Mouse (Mus musculus): ENCODE data around the gene Ilf2. TPM values are rescaled to one million over a fixed set of nuclear protein-coding genes. Genes with fewer than 3 reads are reported as not detected.

The Ilf2 gene
- polyA plus RNA-seq, 1 experiment from 2014 or later = 100 TPM

DNA sequence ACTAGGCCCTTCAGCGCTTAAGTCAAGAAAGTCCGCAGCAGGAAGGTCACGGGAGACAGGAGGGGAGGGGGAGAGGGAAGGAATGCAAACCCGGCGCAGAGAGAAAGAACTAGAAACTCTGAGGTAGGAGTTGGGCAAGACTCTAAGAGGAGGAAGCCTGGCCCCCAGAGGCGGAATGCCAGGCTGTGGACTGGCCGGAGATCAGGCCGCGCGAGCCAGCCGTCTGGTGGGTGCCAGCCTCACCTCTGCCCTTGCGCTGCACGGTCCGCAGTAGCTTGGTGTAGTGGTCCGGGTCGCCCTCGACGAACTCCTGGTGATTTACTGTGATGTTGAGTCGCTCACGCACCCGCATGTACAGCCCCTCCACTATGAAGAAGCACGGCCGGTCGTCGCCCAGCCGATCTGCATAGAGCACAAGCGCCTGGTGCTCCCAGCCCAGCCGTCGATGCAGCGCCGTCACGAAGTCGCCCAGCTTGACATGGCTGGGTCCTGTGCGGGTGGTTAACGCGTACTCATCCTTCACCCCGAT is 11.3 kb upstream of the Ilf2 start:
- no peaks in the 10 kb centered on the region; the same call in 1 of the 2 replicates for H3K9me3 ChIP-seq (replicated peaks)
- H3K4me1 ChIP-seq = peaks cover 17% of the 10 kb centered on the region
- H3K27ac ChIP-seq = no peak overlapping the region
- peak; percentile 21; the same call in 1 of the 2 replicates for ATAC-seq
- peak overlapping the region; percentile 72 for H3K4me2 ChIP-seq
- H3K27me3 ChIP-seq (replicated peaks) = peaks cover 92% of the 10 kb centered on the region
- H3K4me3 ChIP-seq = peak overlapping the region; percentile 48
- 16% methylated on average over 37 of the region's 37 CpGs for WGBS (ENCODE audit: insufficient replicate concordance)
- H3K36me3 ChIP-seq = no peaks in the 10 kb centered on the region
- H3K9ac ChIP-seq = peak overlapping the region; percentile 41; the same call in 1 of the 2 replicates

GRCm38 (mm10) chr3:90465081-90465685 is 10.7 kb upstream of the Ilf2 start:
- no peak for ATAC-seq
- peaks cover 17% of the 10 kb centered on the region for H3K4me1 ChIP-seq
- 3% methylated on average over 74 of the region's 75 CpGs for WGBS (ENCODE audit: insufficient replicate concordance)
- peak overlapping the region; percentile 72 for H3K4me2 ChIP-seq
- peak overlapping the region; percentile 41 for H3K9ac ChIP-seq
- H3K4me3 ChIP-seq = peak overlapping the region; percentile 48
- H3K27ac ChIP-seq = no peak overlapping the region
- no peaks in the 10 kb centered on the region for H3K36me3 ChIP-seq
- no peaks in the 10 kb centered on the region; the same call in 1 of the 2 replicates for H3K9me3 ChIP-seq (replicated peaks)
- H3K27me3 ChIP-seq (replicated peaks) = peaks cover 88% of the 10 kb centered on the region

- under 1% methylated on average over 34 of the region's 49 CpGs for WGBS (ENCODE audit: insufficient replicate concordance)
- no peak within 1 kb of the TSS for H3K27ac ChIP-seq
- peak within 1 kb of the TSS; percentile 72 for H3K4me2 ChIP-seq
- H3K9me3 ChIP-seq (replicated peaks) = no peaks in the 10 kb centered on the region; the same call in 1 of the 2 replicates
- peak within 1 kb of the TSS; percentile 48 for H3K4me3 ChIP-seq
- H3K4me1 ChIP-seq = peaks cover 17% of the 10 kb centered on the region
- peaks cover 81% of the 10 kb centered on the region for H3K27me3 ChIP-seq (replicated peaks)
- H3K36me3 ChIP-seq = no peaks in the 10 kb centered on the region
- peak; percentile 42 for ATAC-seq
- peak within 1 kb of the TSS; percentile 41 for H3K9ac ChIP-seq
These were observed 10.1 kb upstream of the Ilf2 start, which contains the start of gene Npr1 for GRCm38 (mm10) chr3:90465686-90466310. Gene Npr1, minus strand, starts transcription at chr3:90465866.

- peak overlapping the region; percentile 48 for H3K4me3 ChIP-seq
- H3K27ac ChIP-seq = no peak overlapping the region
- peak overlapping the region; percentile 72 for H3K4me2 ChIP-seq
- peaks cover 76% of the 10 kb centered on the region for H3K27me3 ChIP-seq (replicated peaks)
- H3K36me3 ChIP-seq = no peaks in the 10 kb centered on the region
- ATAC-seq = no peak
- H3K9me3 ChIP-seq (replicated peaks) = no peaks in the 10 kb centered on the region; the same call in 1 of the 2 replicates
- peaks cover 17% of the 10 kb centered on the region for H3K4me1 ChIP-seq
- WGBS (ENCODE audit: insufficient replicate concordance) = 1% methylated on average over 15 of the region's 15 CpGs
- no peak overlapping the region for H3K9ac ChIP-seq
These were observed 9.6 kb upstream of the Ilf2 start for GRCm38 (mm10) chr3:90466311-90466766.

DNA sequence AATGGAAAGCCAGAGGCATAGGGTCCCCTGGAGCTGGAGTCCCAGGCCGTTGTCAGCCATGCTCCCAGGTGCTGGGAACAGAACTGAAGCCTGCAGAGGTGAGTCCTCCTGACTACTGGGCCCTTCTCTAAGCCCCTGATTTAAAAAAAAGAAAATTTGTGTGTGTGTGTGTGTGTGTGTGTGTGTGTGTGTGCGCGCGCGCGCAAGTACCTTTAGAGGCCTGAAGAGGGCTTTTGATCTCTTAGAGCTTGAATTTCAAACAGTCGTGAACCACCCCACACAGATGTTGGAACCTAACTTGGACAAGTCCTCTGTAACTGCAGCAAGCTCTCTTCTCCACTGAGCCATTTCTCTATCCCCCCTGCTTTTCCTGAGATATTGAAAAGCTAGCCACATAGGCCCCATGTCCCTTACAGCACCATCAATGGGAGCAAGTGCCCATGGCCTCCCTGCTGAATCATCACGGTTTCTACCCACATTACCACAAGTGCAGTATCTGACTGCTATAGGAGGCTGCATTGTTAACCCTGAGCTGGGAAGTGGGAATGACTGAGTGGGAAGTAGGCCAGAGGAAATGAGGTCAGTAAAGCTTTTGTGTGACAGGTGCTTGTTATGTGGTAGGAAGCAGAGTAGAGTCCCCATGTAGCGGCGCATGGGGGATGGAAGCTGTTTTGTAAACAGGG is 8.2 kb upstream of the Ilf2 start:
- Histone ChIP-seq H3K4me1 (peaks cover 17% of the 10 kb centered on the region), H3K36me3 (no peaks in the 10 kb centered on the region), H3K9ac (no peak overlapping the region), H3K4me2 (no peak overlapping the region), H3K27ac (no peak overlapping the region), H3K9me3 (replicated peaks) (no peaks in the 10 kb centered on the region; the same call in 1 of the 2 replicates), H3K27me3 (replicated peaks) (peaks cover 62% of the 10 kb centered on the region), H3K4me3 (no peak overlapping the region)
- ATAC-seq = no peak
- 85% methylated on average over 10 of the region's 10 CpGs for WGBS (ENCODE audit: insufficient replicate concordance)

GRCm38 (mm10) chr3:90472213-90472612 is 3.7 kb upstream of the Ilf2 start:
- Histone ChIP-seq H3K4me1 (peaks cover 9% of the 10 kb centered on the region), H3K4me2 (no peak overlapping the region), H3K36me3 (no peaks in the 10 kb centered on the region), H3K4me3 (no peak overlapping the region), H3K9me3 (replicated peaks) (no peaks in the 10 kb centered on the region; the same call in 1 of the 2 replicates), H3K27me3 (replicated peaks) (peaks cover 19% of the 10 kb centered on the region), H3K9ac (no peak overlapping the region), H3K27ac (no peak overlapping the region)
- no peak for ATAC-seq
- WGBS (ENCODE audit: insufficient replicate concordance) = 24% methylated on average over 3 of the region's 3 CpGs

DNA sequence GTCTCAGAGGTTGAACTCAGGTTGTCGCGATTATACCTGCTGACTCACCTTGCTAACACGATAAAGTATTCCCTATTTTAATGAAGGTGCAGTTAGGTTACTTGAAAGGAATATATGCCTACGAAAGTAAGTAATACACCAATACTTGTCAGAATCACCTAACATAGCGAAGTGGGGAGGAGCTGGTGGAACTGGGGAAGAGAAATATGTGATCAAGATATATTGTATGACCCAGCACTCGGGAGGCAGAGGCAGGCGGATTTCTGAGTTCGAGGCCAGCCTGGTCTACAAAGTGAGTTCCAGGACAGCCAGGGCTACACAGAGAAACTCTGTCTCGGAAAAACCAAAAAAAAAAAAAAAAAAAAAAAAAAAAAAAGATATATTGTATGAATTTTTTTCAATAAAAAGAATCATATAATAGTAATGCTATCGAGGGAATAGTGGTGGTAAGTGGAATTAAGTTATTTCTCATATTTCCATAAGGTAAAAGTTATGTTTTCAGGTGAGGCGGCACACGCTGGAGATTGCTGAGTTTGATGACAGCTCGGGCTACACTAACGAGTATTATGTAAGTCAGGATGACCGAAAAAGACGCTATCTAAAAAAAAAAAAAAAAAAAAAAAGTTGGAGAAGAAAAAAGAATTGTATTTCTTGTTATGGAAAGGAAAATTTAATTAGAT is 635 bp upstream of the Ilf2 start:
- Histone ChIP-seq H3K27ac (no peak overlapping the region), H3K4me2 (peak overlapping the region; percentile 48), H3K9ac (no peak overlapping the region), H3K4me3 (peak overlapping the region; percentile 47), H3K27me3 (replicated peaks) (no peaks in the 10 kb centered on the region), H3K36me3 (peaks cover 30% of the 10 kb centered on the region), H3K9me3 (replicated peaks) (no peaks in the 10 kb centered on the region), H3K4me1 (peaks cover 21% of the 10 kb centered on the region)
- 33% methylated on average over 16 of the region's 16 CpGs for WGBS (ENCODE audit: insufficient replicate concordance)
- no peak for ATAC-seq

- Histone ChIP-seq H3K27me3 (replicated peaks) (no peaks in the 10 kb centered on the region), H3K9me3 (replicated peaks) (no peaks in the 10 kb centered on the region), H3K27ac (no peak overlapping the region), H3K36me3 (peaks cover 75% of the 10 kb centered on the region), H3K4me2 (no peak overlapping the region), H3K4me1 (peaks cover 18% of the 10 kb centered on the region), H3K9ac (no peak overlapping the region), H3K4me3 (no peak overlapping the region)
- WGBS (ENCODE audit: insufficient replicate concordance) = 76% methylated on average over 5 of the region's 5 CpGs
- no peak for ATAC-seq
These were observed 11.1 kb downstream of the Ilf2 start for GRCm38 (mm10) chr3:90486998-90487397.

DNA sequence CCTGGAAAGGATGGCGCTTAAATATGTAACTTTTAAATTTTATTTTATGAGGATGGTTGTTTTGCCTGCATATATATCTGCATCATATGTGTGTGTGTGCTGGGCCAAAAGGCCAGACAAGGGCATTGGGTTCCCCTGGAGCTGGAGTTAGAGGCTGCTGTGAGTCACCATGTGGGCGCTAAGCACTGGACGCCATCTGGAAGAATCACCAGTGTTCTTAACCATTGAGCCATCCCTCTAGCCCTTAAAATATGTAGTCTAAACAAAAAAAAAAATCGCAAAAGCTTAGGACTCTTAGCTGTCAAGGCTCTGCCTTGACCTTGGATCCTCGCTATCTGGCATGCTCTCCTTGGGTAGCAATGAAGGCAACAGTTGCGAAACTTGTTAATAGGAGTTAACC is 12.7 kb downstream of the Ilf2 start:
- H3K36me3 ChIP-seq = peaks cover 59% of the 10 kb centered on the region
- H3K27ac ChIP-seq = no peak overlapping the region
- H3K4me2 ChIP-seq = no peak overlapping the region
- no peaks in the 10 kb centered on the region for H3K9me3 ChIP-seq (replicated peaks)
- no peak overlapping the region for H3K9ac ChIP-seq
- no peaks in the 10 kb centered on the region for H3K27me3 ChIP-seq (replicated peaks)
- 84% methylated on average over 6 of the region's 6 CpGs for WGBS (ENCODE audit: insufficient replicate concordance)
- no peak overlapping the region for H3K4me3 ChIP-seq
- no peak for ATAC-seq
- peaks cover 18% of the 10 kb centered on the region for H3K4me1 ChIP-seq

GRCm38 (mm10) chr3:90490696-90491256 is 14.8 kb downstream of the Ilf2 start, which contains the start of gene Snapin:
Gene Snapin, minus strand, starts transcription at chr3:90491033.
- Histone ChIP-seq H3K4me3 (peak within 1 kb of the TSS; percentile 84), H3K9me3 (replicated peaks) (no peaks in the 10 kb centered on the region), H3K36me3 (peaks cover 47% of the 10 kb centered on the region), H3K9ac (peak within 1 kb of the TSS; percentile 82), H3K27me3 (replicated peaks) (no peaks in the 10 kb centered on the region), H3K4me1 (peaks cover 24% of the 10 kb centered on the region), H3K4me2 (peak within 1 kb of the TSS; percentile 69), H3K27ac (peak within 1 kb of the TSS; percentile 79)
- WGBS (ENCODE audit: insufficient replicate concordance) = under 1% methylated on average over 37 of the region's 37 CpGs
- ATAC-seq = peak; percentile 99

GRCm38 (mm10) chr3:90491350-90491749 is 15.4 kb downstream of the Ilf2 start:
- no peak; the same call in 1 of the 2 replicates for ATAC-seq
- Histone ChIP-seq H3K27ac (0 out of 2 replicates have a peak overlapping the region, but pooled peaks have one; percentile 38), H3K4me1 (peaks cover 24% of the 10 kb centered on the region), H3K4me2 (peak overlapping the region; percentile 69), H3K9me3 (replicated peaks) (no peaks in the 10 kb centered on the region), H3K4me3 (peak overlapping the region; percentile 18; the same call in 1 of the 2 replicates), H3K36me3 (peaks cover 47% of the 10 kb centered on the region), H3K9ac (no peak overlapping the region), H3K27me3 (replicated peaks) (no peaks in the 10 kb centered on the region)
- WGBS (ENCODE audit: insufficient replicate concordance) = 36% methylated on average over 2 of the region's 2 CpGs

Measured in liver, embryonic 12.5 days (tissue).